Mouse (Mus musculus) left cerebral cortex, adult 8-10 months (tissue): ENCODE data around the gene Rubcn. TPM values are rescaled to one million over a fixed set of nuclear protein-coding genes. Genes with fewer than 3 reads are reported as not detected.

Experiments
- total RNA-seq, 4 experiments: library from RNA; stranded (reverse); gene quantifications; 2 replicates each; pipeline ENCODE4 v1.2.4; 2022

Rubcn gene
- total RNA-seq, 4 experiments from 2014 or later: 63.9 to 74.1 (median 69.3) TPM

Other genes starting within 250 kb of the Rubcn start
- 100 to 1,000 TPM; 243 to 266 (median 252) TPM for gene Tnk2, start 233.9 kb downstream of the Rubcn start, total RNA-seq
- under 1 TPM in 1 of 4 experiments, not detected in 3; 0.05 TPM for gene Muc4, start 141.9 kb downstream of the Rubcn start, total RNA-seq
- gene Muc20, start 80.3 kb downstream of the Rubcn start, total RNA-seq: not detected
- not detected for gene Smbd1, start 67.3 kb downstream of the Rubcn start, total RNA-seq
- gene Fyttd1, start 266 bp downstream of the Rubcn start, total RNA-seq: 100 to 1,000 TPM in 2 of 4 experiments, 10 to 100 TPM in 2; 94.8 to 117 (median 99.8) TPM
- 10 to 100 TPM; 34.4 to 51.8 (median 42.0) TPM for gene Lrch3, start 36.3 kb upstream of the Rubcn start, total RNA-seq
- 1 to 10 TPM; 3.1 to 6.3 (median 4.9) TPM for gene Iqcg, start 178.5 kb upstream of the Rubcn start, total RNA-seq
- 100 to 1,000 TPM; 315 to 399 (median 349) TPM for gene Rpl35a, start 178.7 kb upstream of the Rubcn start, total RNA-seq
- gene Lmln, start 184.8 kb upstream of the Rubcn start, total RNA-seq: 10 to 100 TPM in 3 of 4 experiments, 1 to 10 TPM in 1; 9.2 to 14.9 (median 11.5) TPM